Mouse (Mus musculus): Measurements from ENCODE around the gene Vwa3b.
"Not testable (repeated sequence)": the region's sequence is repeated elsewhere in the genome, so short reads cannot be mapped to it uniquely, and the experiment has no call there.

GRCm38 (mm10) chr1:37006529-37006928 is 19.9 kb upstream of the Vwa3b start:
- not testable (repeated sequence) for TF ChIP-seq CTCF (IDR thresholded peaks at IDR 0.05; ENCODE audit: low read depth); EP300 (optimal IDR thresholded peaks at IDR 0.05)
